Mouse (Mus musculus): ENCODE results near the gene Xrcc1. TPM values are rescaled to one million over a fixed set of nuclear protein-coding genes. Genes with fewer than 3 reads are reported as not detected.

The Xrcc1 gene
- total and polyA plus RNA-seq, 3 experiments: 81.7 to 148 (median 136) TPM

DNA sequence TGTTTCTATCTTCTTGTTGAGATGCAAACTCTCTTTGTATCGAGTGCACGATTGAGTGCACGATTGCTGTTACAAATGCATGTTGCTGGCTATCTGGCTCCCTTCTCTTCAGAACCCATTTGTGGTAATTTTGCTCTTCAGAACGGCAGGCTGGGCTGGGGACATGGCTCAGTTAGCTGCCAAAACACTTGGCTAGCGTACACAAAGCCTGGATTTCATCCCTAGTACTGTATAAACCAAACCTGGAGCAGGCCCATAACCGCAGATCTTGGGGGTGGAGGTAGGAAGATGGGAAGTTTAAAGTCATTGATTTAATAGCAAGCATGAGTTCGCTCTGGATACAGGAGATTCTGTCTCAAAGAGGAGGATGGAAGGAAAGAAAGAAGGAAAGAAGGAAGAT, 59.5 kb downstream of the Xrcc1 start:
- no peaks in the 10 kb centered on the region for H3K79me2 ChIP-seq (replicated peaks; ENCODE audit: control insufficient read depth, extremely low read depth, insufficient read depth, poor library complexity, severe bottlenecking)
- TF ChIP-seq ZKSCAN1 (IDR thresholded peaks at IDR 0.05; ENCODE audit: borderline replicate concordance, low read depth, low read length) (no peak), TBP (conservative IDR thresholded peaks at IDR 0.05; ENCODE audit: low read depth, low read length) (no peak), POLR2A (IDR thresholded peaks at IDR 0.05; ENCODE audit: low read depth, low read length) (no peak), ZNF384 (IDR thresholded peaks at IDR 0.05; ENCODE audit: low read depth, low read length) (no peak), MXI1 (IDR thresholded peaks at IDR 0.05; ENCODE audit: low read depth, low read length) (no peak), USF1 (IDR thresholded peaks at IDR 0.05; ENCODE audit: low read depth, low read length) (no peak), USF2 (conservative IDR thresholded peaks at IDR 0.05; ENCODE audit: low read depth, low read length) (no peak), MYC (IDR thresholded peaks at IDR 0.05; ENCODE audit: low read depth, low read length) (no peak), GABPA (IDR thresholded peaks at IDR 0.05; ENCODE audit: insufficient replicate concordance, low read depth, low read length) (no peak), ELF1 (IDR thresholded peaks at IDR 0.05; ENCODE audit: low read depth, low read length) (no peak), JUN (IDR thresholded peaks at IDR 0.05; ENCODE audit: insufficient read depth, low read depth, low read length) (no peak), MAFK (IDR thresholded peaks at IDR 0.05; ENCODE audit: insufficient replicate concordance, low read length) (no peak), POLR2AphosphoS2 (IDR thresholded peaks at IDR 0.05; ENCODE audit: low read depth, low read length) (no peak)
- H3K27me3 ChIP-seq (replicated peaks): no peaks in the 10 kb centered on the region
- H3K4me2 ChIP-seq (ENCODE audit: insufficient read depth, low read depth, poor library complexity, severe bottlenecking): no peak overlapping the region
- in situ Hi-C loops (cut with MboI; ENCODE audit: low pct_ligation_motif_present, low pct_unique_long_range_greater_than_20kb, low sequenced_read_pairs) (loop anchor here (5.0 kb wide), 1 partner anchor 42 kb away; no protein-coding TSS in a partner anchor), dilution Hi-C loops (cut with MboI; ENCODE audit: extremely low pct_ligation_motif_present, extremely low pct_unique_long_range_greater_than_20kb, low sequenced_read_pairs) (no loop called here)
- H3K4me1 ChIP-seq (ENCODE audit: control insufficient read depth in 1 of 2, insufficient read depth in 2 of 2): peaks cover 7 to 33% of the 10 kb centered on the region in 2 experiments
- no peak overlapping the region for H3K4me3 ChIP-seq (replicated peaks in 1 of 3; ENCODE audit: low read depth in 2 of 3, low read length in 2 of 3, poor library complexity in 1 of 3)
- H3K9me3 ChIP-seq (replicated peaks; ENCODE audit: low read length): no peaks in the 10 kb centered on the region
- DNase-seq (ENCODE audit: extremely low read depth): no peak
- peaks cover 0 to 36% of the 10 kb centered on the region in 2 experiments for H3K36me3 ChIP-seq (replicated peaks in 1 of 2; ENCODE audit: control insufficient read depth in 1 of 2, insufficient read depth in 1 of 2, low read length in 1 of 2)
- H3K9ac ChIP-seq (ENCODE audit: insufficient read depth, low read depth): no peak overlapping the region
- no peak overlapping the region for H3K27ac ChIP-seq (ENCODE audit: insufficient read depth, low read depth)

DNA sequence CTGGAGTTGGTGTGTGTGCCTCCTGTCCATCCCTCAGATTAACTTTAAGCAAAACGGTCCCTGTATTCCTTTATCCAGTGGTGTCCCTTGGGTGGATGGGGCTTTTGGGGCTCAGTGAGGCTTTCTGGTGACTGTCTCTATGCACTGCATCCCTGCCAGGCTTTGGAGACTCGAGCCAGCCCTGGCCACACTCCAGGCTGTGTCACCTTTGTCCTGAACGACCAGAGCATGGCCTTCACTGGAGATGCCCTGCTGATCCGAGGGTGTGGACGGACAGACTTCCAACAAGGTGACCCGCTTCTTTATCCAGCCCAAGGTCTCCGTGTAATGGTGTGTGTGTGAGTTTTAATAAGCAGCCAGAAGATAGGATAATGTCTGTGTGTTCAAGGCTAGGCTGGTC, 60.0 kb downstream of the Xrcc1 start:
- H3K27ac ChIP-seq (ENCODE audit: insufficient read depth, low read depth): no peak overlapping the region
- H3K79me2 ChIP-seq (replicated peaks; ENCODE audit: control insufficient read depth, extremely low read depth, insufficient read depth, poor library complexity, severe bottlenecking): no peaks in the 10 kb centered on the region
- no peak for TF ChIP-seq USF2 (conservative IDR thresholded peaks at IDR 0.05; ENCODE audit: low read depth, low read length)
- TF ChIP-seq ZMIZ1 (IDR thresholded peaks at IDR 0.05; ENCODE audit: low read depth, low read length): no peak
- TF ChIP-seq CHD2 (IDR thresholded peaks at IDR 0.05; ENCODE audit: low read length): no peak
- TF ChIP-seq RCOR1 (conservative IDR thresholded peaks at IDR 0.05; ENCODE audit: low read depth, low read length): no peak
- no peak for TF ChIP-seq PAX5 (IDR thresholded peaks at IDR 0.05; ENCODE audit: low read length)
- TF ChIP-seq SMC3 (IDR thresholded peaks at IDR 0.05; ENCODE audit: low read depth, low read length): no peak
- no peak for TF ChIP-seq UBTF (IDR thresholded peaks at IDR 0.05; ENCODE audit: low read depth, low read length)
- TF ChIP-seq CHD1 (IDR thresholded peaks at IDR 0.05; ENCODE audit: low read depth, low read length): no peak
- TF ChIP-seq CTCF (conservative IDR thresholded peaks at IDR 0.05 in 1 of 2, IDR thresholded peaks at IDR 0.05 in 1 of 2; ENCODE audit: low read depth in 2 of 2, low read length in 2 of 2): no peak
- TF ChIP-seq HCFC1 (IDR thresholded peaks at IDR 0.05; ENCODE audit: low read depth, low read length): no peak
- no peak for TF ChIP-seq MEF2A (IDR thresholded peaks at IDR 0.05; ENCODE audit: borderline replicate concordance, low read depth, low read length)
- TF ChIP-seq USF1 (IDR thresholded peaks at IDR 0.05; ENCODE audit: low read depth, low read length): no peak
- no peak for TF ChIP-seq MAFK (IDR thresholded peaks at IDR 0.05; ENCODE audit: insufficient replicate concordance, low read length)
- in situ Hi-C loops (cut with MboI; ENCODE audit: low pct_ligation_motif_present, low pct_unique_long_range_greater_than_20kb, low sequenced_read_pairs): loop anchor here (5.0 kb wide), 1 partner anchor 41 kb away; no protein-coding TSS in a partner anchor
- H3K36me3 ChIP-seq (replicated peaks in 1 of 2; ENCODE audit: control insufficient read depth in 1 of 2, insufficient read depth in 1 of 2, low read length in 1 of 2): peaks cover 0 to 36% of the 10 kb centered on the region in 2 experiments
- no peaks in the 10 kb centered on the region for H3K9me3 ChIP-seq (replicated peaks; ENCODE audit: low read length)
- no peak overlapping the region for H3K4me3 ChIP-seq (replicated peaks in 1 of 3; ENCODE audit: low read depth in 2 of 3, low read length in 2 of 3, poor library complexity in 1 of 3)
- dilution Hi-C loops (cut with MboI; ENCODE audit: extremely low pct_ligation_motif_present, extremely low pct_unique_long_range_greater_than_20kb, low sequenced_read_pairs): no loop called here
- H3K27me3 ChIP-seq (replicated peaks): no peaks in the 10 kb centered on the region
- H3K4me2 ChIP-seq (ENCODE audit: insufficient read depth, low read depth, poor library complexity, severe bottlenecking): no peak overlapping the region
- peaks cover 7 to 35% of the 10 kb centered on the region in 2 experiments for H3K4me1 ChIP-seq (ENCODE audit: control insufficient read depth in 1 of 2, insufficient read depth in 2 of 2)
- DNase-seq (ENCODE audit: extremely low read depth): no peak
- no peak overlapping the region for H3K9ac ChIP-seq (ENCODE audit: insufficient read depth, low read depth)
